Mouse (Mus musculus): ENCODE measurements at regions not wholly inside any gene's neighbourhood (a gene's known extent, or its start where the extent isn't known, plus 50 kb on each side); places are given as distances from the start of the nearest gene placed in this dataset.
A peak's percentile ranks its signal among the peaks of the same experiment; 100 is the strongest.

- Histone ChIP-seq H3K27me3 (no peaks in the 10 kb centered on the region), H3K27ac (no peak overlapping the region), H3K9ac (no peak overlapping the region), H3K36me3 (no peaks in the 10 kb centered on the region), H3K4me1 (replicated peaks) (no peaks in the 10 kb centered on the region), H3K4me2 (no peak overlapping the region), H3K4me3 (no peak overlapping the region), H3K9me3 (replicated peaks) (no peaks in the 10 kb centered on the region)
- WGBS = 61% methylated on average over 6 of the region's 6 CpGs
- no peak for ATAC-seq (replicated peaks; ENCODE audit: insufficient number of reproducible peaks, insufficient read depth, low FRiP score, low read depth)
Measured at GRCm38 (mm10) chr11:42754481-42755272, 280.9 kb upstream of the Gm9972 start.

GRCm38 (mm10) chr11:42755415-42755814 is 280.1 kb upstream of the Gm9972 start:
- H3K27ac ChIP-seq = no peak overlapping the region
- H3K36me3 ChIP-seq = no peaks in the 10 kb centered on the region
- 48% methylated on average over 4 of the region's 4 CpGs for WGBS
- H3K27me3 ChIP-seq = no peaks in the 10 kb centered on the region
- H3K4me2 ChIP-seq = no peak overlapping the region
- no peak overlapping the region for H3K4me3 ChIP-seq
- H3K4me1 ChIP-seq (replicated peaks) = no peaks in the 10 kb centered on the region
- no peaks in the 10 kb centered on the region for H3K9me3 ChIP-seq (replicated peaks)
- no peak overlapping the region for H3K9ac ChIP-seq
- ATAC-seq (replicated peaks; ENCODE audit: insufficient number of reproducible peaks, insufficient read depth, low FRiP score, low read depth) = no peak

GRCm38 (mm10) chr11:42765213-42765612 is 270.3 kb upstream of the Gm9972 start:
- H3K27ac ChIP-seq = no peak overlapping the region
- no peak overlapping the region for H3K9ac ChIP-seq
- no peaks in the 10 kb centered on the region for H3K27me3 ChIP-seq
- H3K4me1 ChIP-seq (replicated peaks) = no peaks in the 10 kb centered on the region
- no peak overlapping the region for H3K4me3 ChIP-seq
- ATAC-seq (replicated peaks; ENCODE audit: insufficient number of reproducible peaks, insufficient read depth, low FRiP score, low read depth) = no peak
- H3K36me3 ChIP-seq = no peaks in the 10 kb centered on the region
- no peaks in the 10 kb centered on the region for H3K9me3 ChIP-seq (replicated peaks)
- H3K4me2 ChIP-seq = no peak overlapping the region

- no peaks in the 10 kb centered on the region for H3K27me3 ChIP-seq
- no peaks in the 10 kb centered on the region for H3K4me1 ChIP-seq (replicated peaks)
- no peak for ATAC-seq (replicated peaks; ENCODE audit: insufficient number of reproducible peaks, insufficient read depth, low FRiP score, low read depth)
- no peak overlapping the region for H3K4me3 ChIP-seq
- no peak overlapping the region for H3K9ac ChIP-seq
- no peak overlapping the region for H3K4me2 ChIP-seq
- 70% methylated on average over 4 of the region's 4 CpGs for WGBS
- H3K9me3 ChIP-seq (replicated peaks) = no peaks in the 10 kb centered on the region
- no peak overlapping the region for H3K27ac ChIP-seq
- no peaks in the 10 kb centered on the region for H3K36me3 ChIP-seq
Measured at GRCm38 (mm10) chr11:42775074-42775676, 260.4 kb upstream of the Gm9972 start.

GRCm38 (mm10) chr11:42811487-42811886 is 224.1 kb upstream of the Gm9972 start:
- Histone ChIP-seq H3K4me2 (no peak overlapping the region), H3K27ac (no peak overlapping the region), H3K4me1 (replicated peaks) (no peaks in the 10 kb centered on the region), H3K27me3 (no peaks in the 10 kb centered on the region), H3K4me3 (no peak overlapping the region), H3K9me3 (replicated peaks) (no peaks in the 10 kb centered on the region), H3K36me3 (no peaks in the 10 kb centered on the region), H3K9ac (no peak overlapping the region)
- no peak for ATAC-seq (replicated peaks; ENCODE audit: insufficient number of reproducible peaks, insufficient read depth, low FRiP score, low read depth)
- WGBS = 76% methylated on average over 1 of the region's 1 CpGs

- Histone ChIP-seq H3K4me3 (no peak overlapping the region), H3K27ac (no peak overlapping the region), H3K9me3 (replicated peaks) (no peaks in the 10 kb centered on the region), H3K27me3 (no peaks in the 10 kb centered on the region), H3K4me1 (replicated peaks) (no peaks in the 10 kb centered on the region), H3K4me2 (no peak overlapping the region), H3K9ac (no peak overlapping the region), H3K36me3 (no peaks in the 10 kb centered on the region)
- ATAC-seq (replicated peaks; ENCODE audit: insufficient number of reproducible peaks, insufficient read depth, low FRiP score, low read depth) = no peak
- WGBS = 67% methylated on average over 2 of the region's 2 CpGs
Measured at GRCm38 (mm10) chr11:42815753-42816152, 219.8 kb upstream of the Gm9972 start.

GRCm38 (mm10) chr11:42822835-42823234 is 212.7 kb upstream of the Gm9972 start:
- H3K27me3 ChIP-seq = no peaks in the 10 kb centered on the region
- H3K9ac ChIP-seq = no peak overlapping the region
- ATAC-seq (replicated peaks; ENCODE audit: insufficient number of reproducible peaks, insufficient read depth, low FRiP score, low read depth) = no peak
- no peaks in the 10 kb centered on the region for H3K9me3 ChIP-seq (replicated peaks)
- 42% methylated on average over 1 of the region's 1 CpGs for WGBS
- H3K4me1 ChIP-seq (replicated peaks) = no peaks in the 10 kb centered on the region
- H3K4me3 ChIP-seq = no peak overlapping the region
- H3K36me3 ChIP-seq = no peaks in the 10 kb centered on the region
- H3K4me2 ChIP-seq = no peak overlapping the region
- H3K27ac ChIP-seq = no peak overlapping the region

GRCm38 (mm10) chr11:42845795-42846194 is 189.8 kb upstream of the Gm9972 start:
- no peak overlapping the region for H3K27ac ChIP-seq
- no peaks in the 10 kb centered on the region for H3K4me1 ChIP-seq (replicated peaks)
- no peak overlapping the region for H3K4me3 ChIP-seq
- no peaks in the 10 kb centered on the region for H3K27me3 ChIP-seq
- ATAC-seq (replicated peaks; ENCODE audit: insufficient number of reproducible peaks, insufficient read depth, low FRiP score, low read depth) = no peak
- H3K9me3 ChIP-seq (replicated peaks) = no peaks in the 10 kb centered on the region
- H3K9ac ChIP-seq = no peak overlapping the region
- H3K36me3 ChIP-seq = no peaks in the 10 kb centered on the region
- H3K4me2 ChIP-seq = no peak overlapping the region
- WGBS = 71% methylated on average over 1 of the region's 1 CpGs

GRCm38 (mm10) chr11:42854411-42854810 is 181.1 kb upstream of the Gm9972 start:
- 82% methylated on average over 4 of the region's 4 CpGs for WGBS
- Histone ChIP-seq H3K27ac (no peak overlapping the region), H3K4me2 (no peak overlapping the region), H3K9me3 (replicated peaks) (no peaks in the 10 kb centered on the region), H3K27me3 (no peaks in the 10 kb centered on the region), H3K9ac (no peak overlapping the region), H3K36me3 (no peaks in the 10 kb centered on the region), H3K4me1 (replicated peaks) (no peaks in the 10 kb centered on the region), H3K4me3 (no peak overlapping the region)
- ATAC-seq (replicated peaks; ENCODE audit: insufficient number of reproducible peaks, insufficient read depth, low FRiP score, low read depth) = no peak

GRCm38 (mm10) chr11:42857687-42858086 is 177.9 kb upstream of the Gm9972 start:
- no peak overlapping the region for H3K4me2 ChIP-seq
- H3K27me3 ChIP-seq = no peaks in the 10 kb centered on the region
- H3K4me1 ChIP-seq (replicated peaks) = no peaks in the 10 kb centered on the region
- H3K9ac ChIP-seq = no peak overlapping the region
- no peak for ATAC-seq (replicated peaks; ENCODE audit: insufficient number of reproducible peaks, insufficient read depth, low FRiP score, low read depth)
- H3K36me3 ChIP-seq = no peaks in the 10 kb centered on the region
- H3K9me3 ChIP-seq (replicated peaks) = no peaks in the 10 kb centered on the region
- no peak overlapping the region for H3K4me3 ChIP-seq
- H3K27ac ChIP-seq = no peak overlapping the region

- no peak overlapping the region for H3K9ac ChIP-seq
- no peak overlapping the region for H3K4me2 ChIP-seq
- no peak for ATAC-seq (replicated peaks; ENCODE audit: insufficient number of reproducible peaks, insufficient read depth, low FRiP score, low read depth)
- 73% methylated on average over 2 of the region's 2 CpGs for WGBS
- no peak overlapping the region for H3K4me3 ChIP-seq
- no peaks in the 10 kb centered on the region for H3K27me3 ChIP-seq
- H3K36me3 ChIP-seq = no peaks in the 10 kb centered on the region
- no peak overlapping the region for H3K27ac ChIP-seq
- H3K9me3 ChIP-seq (replicated peaks) = no peaks in the 10 kb centered on the region
- H3K4me1 ChIP-seq (replicated peaks) = no peaks in the 10 kb centered on the region
Measured at GRCm38 (mm10) chr11:42874056-42874455, 161.5 kb upstream of the Gm9972 start.

- Histone ChIP-seq H3K9me3 (replicated peaks) (no peaks in the 10 kb centered on the region), H3K9ac (no peak overlapping the region), H3K27me3 (no peaks in the 10 kb centered on the region), H3K27ac (no peak overlapping the region), H3K36me3 (no peaks in the 10 kb centered on the region), H3K4me3 (no peak overlapping the region), H3K4me1 (replicated peaks) (no peaks in the 10 kb centered on the region), H3K4me2 (no peak overlapping the region)
- ATAC-seq (replicated peaks; ENCODE audit: insufficient number of reproducible peaks, insufficient read depth, low FRiP score, low read depth) = 0 out of 2 replicates have a peak, but pooled peaks have one; percentile 18
- WGBS = 83% methylated on average over 4 of the region's 4 CpGs
Measured at GRCm38 (mm10) chr11:42900024-42900423, 135.5 kb upstream of the Gm9972 start.
